Mouse (Mus musculus) embryonic facial prominence, embryonic 14.5 days (tissue): ENCODE data around the gene Gm20388. TPM values are rescaled to one million over a fixed set of nuclear protein-coding genes. Genes with fewer than 3 reads are reported as not detected.

Experiments
- ATAC-seq: fragments of 200-750 bp; cut with Nextera tagmentation; 2 replicates; pipeline ENCODE4 v1.8.0; 2017; ENCODE audit warnings: low read depth, moderate number of reproducible peaks, moderate TSS enrichment
- DNase-seq: peaks from one replicate; pipeline ENCODE4 v3.0.0-alpha.2; 2015; ENCODE audit warnings: low spot score
- H3K27ac ChIP-seq: fragments of 300-500 bp; sonication (generic); replicated peaks from 2 replicates; pipeline ENCODE4 v1.5.1; 2014; ENCODE audit warnings: low read depth, mild to moderate bottlenecking, low read length, moderate library complexity
- H3K27me3 ChIP-seq: fragments of 300-500 bp; sonication (generic); replicated peaks from 2 replicates; pipeline ENCODE4 v1.6.1; 2014; ENCODE audit warnings: low read length; ENCODE audit not compliant: control insufficient read depth, insufficient read depth
- H3K36me3 ChIP-seq: fragments of 300-500 bp; sonication (generic); 2 replicates; pipeline ENCODE4 v1.6.1; 2014; ENCODE audit warnings: low read length, mixed read lengths; ENCODE audit not compliant: control insufficient read depth, insufficient read depth
- H3K4me1 ChIP-seq: fragments of 300-500 bp; sonication (generic); 2 replicates; pipeline ENCODE4 v1.6.1; 2014; ENCODE audit warnings: antibody characterized with exemption, low read length; ENCODE audit not compliant: control insufficient read depth, insufficient read depth
- H3K4me2 ChIP-seq: fragments of 300-500 bp; sonication (generic); 2 replicates; pipeline ENCODE4 v1.6.1; 2014; ENCODE audit warnings: low read depth, mild to moderate bottlenecking, low read length, moderate library complexity, mixed read lengths
- H3K4me3 ChIP-seq: fragments of 300-500 bp; sonication (generic); 2 replicates; pipeline ENCODE4 v1.5.1; 2014; ENCODE audit warnings: low read depth, mild to moderate bottlenecking, low read length
- H3K9ac ChIP-seq: fragments of 300-500 bp; sonication (generic); 2 replicates; pipeline ENCODE4 v1.6.1; 2014; ENCODE audit warnings: low read depth, mild to moderate bottlenecking, low read length, moderate library complexity, mixed read lengths
- H3K9me3 ChIP-seq: fragments of 300-500 bp; sonication (generic); 2 replicates; pipeline ENCODE4 v1.6.1; 2016; ENCODE audit warnings: low read length; ENCODE audit not compliant: control insufficient read depth
- WGBS: fragments of 180-500 bp; shearing (Covaris S2); extraction: QIAGEN DNeasy Blood & Tissue Kit; methylation state at CpG from one replicate; pipeline ENCODE4 v1.1.7; 2014; 5-methylcytosine and 5-hydroxymethylcytosine counted together
- polyA plus RNA-seq: library from polyadenylated mRNA; unstranded; fragments of >200 nt; fragmentation: Nextera tagmentation; extraction: Ambion mirVana; gene quantifications from 2 replicates; pipeline ENCODE4 v1.2.1, GENCODE M21; 2014

Gene Gm20388
- polyA plus RNA-seq, 1 experiment from 2014 or later = not detected

DNA sequence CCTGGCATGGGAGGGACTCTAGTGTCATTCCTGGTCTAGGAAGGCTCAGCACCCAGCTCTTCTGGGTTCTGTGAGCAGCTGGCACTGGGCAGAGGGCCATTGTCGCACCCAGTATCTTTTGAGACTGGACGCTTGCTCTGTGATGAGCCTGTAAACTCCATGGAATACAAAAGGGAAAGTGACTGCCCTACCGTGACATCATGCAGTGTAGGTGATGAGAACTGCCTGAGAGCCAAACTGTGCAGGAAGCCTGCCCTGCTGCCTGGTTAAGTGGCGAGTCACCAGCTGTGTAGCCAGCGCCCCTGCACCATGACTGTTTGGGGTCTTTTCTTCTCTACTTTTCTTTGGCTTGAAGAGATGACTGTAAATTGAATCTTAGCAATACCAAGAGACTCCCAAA, 2191.2 kb downstream of the Gm20388 start:
- WGBS = 47% methylated on average over 5 of the region's 5 CpGs
- Histone ChIP-seq H3K9ac (no peak overlapping the region), H3K4me2 (no peak overlapping the region), H3K9me3 (no peaks in the 10 kb centered on the region), H3K4me3 (no peak overlapping the region), H3K27me3 (no peaks in the 10 kb centered on the region), H3K36me3 (no peaks in the 10 kb centered on the region), H3K27ac (peak overlapping the region; percentile 81), H3K4me1 (peaks cover 39% of the 10 kb centered on the region)
- no peak for ATAC-seq
- no peak for DNase-seq

DNA sequence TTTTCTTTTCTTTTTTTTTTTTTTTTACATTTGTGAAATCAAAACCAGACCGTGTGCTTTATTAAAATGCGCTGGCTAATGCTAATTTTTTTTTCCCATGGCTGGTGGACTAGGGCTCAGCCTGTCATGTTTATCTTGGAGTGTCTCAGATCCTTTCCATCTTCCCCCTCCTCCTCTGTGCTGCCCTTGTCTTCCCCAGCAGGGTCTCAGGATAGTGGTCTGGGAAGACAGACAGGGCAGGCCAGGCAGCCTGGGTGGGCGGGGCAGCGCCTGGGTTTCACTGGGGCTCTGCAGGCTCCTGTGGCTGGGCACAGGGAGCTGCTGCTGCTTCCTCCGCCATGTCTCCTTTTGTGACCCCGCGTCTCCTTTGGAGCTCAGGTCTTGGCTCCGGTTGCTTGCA, 2191.6 kb downstream of the Gm20388 start:
- 0 out of 2 replicates have a peak overlapping the region, but pooled peaks have one; percentile 25 for H3K9ac ChIP-seq
- H3K9me3 ChIP-seq = no peaks in the 10 kb centered on the region
- H3K4me2 ChIP-seq = no peak overlapping the region

DNA sequence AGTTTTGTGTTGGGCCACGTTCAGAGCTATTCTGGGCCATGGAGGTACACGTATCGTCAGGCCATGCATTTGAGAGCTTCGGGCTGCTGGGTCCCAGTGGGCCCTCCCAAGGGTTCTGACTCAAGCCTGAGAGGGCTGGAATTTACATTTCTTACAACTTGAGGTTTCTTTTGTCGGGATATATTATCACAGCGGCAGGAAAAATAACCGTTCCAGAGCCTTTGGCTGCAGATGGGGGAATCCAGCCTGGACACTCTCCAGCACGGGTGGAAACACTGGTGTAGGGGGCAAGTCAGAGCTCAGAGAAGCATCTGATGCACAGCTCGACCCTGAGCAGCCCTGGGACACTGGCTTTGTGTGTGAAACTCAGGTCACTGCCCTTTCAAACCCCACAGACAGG, 2192.6 kb downstream of the Gm20388 start:
- peak overlapping the region; percentile 83 for H3K27ac ChIP-seq
- peaks cover 39% of the 10 kb centered on the region for H3K4me1 ChIP-seq

More for the DNA sequence above, 2191.6 kb downstream of the Gm20388 start:
- Histone ChIP-seq H3K27ac (peak overlapping the region; percentile 83), H3K4me3 (no peak overlapping the region), H3K4me1 (peaks cover 39% of the 10 kb centered on the region), H3K36me3 (no peaks in the 10 kb centered on the region), H3K27me3 (no peaks in the 10 kb centered on the region)
- WGBS = 29% methylated on average over 8 of the region's 8 CpGs
- DNase-seq (peak; percentile 76), ATAC-seq (no peak)

DNA sequence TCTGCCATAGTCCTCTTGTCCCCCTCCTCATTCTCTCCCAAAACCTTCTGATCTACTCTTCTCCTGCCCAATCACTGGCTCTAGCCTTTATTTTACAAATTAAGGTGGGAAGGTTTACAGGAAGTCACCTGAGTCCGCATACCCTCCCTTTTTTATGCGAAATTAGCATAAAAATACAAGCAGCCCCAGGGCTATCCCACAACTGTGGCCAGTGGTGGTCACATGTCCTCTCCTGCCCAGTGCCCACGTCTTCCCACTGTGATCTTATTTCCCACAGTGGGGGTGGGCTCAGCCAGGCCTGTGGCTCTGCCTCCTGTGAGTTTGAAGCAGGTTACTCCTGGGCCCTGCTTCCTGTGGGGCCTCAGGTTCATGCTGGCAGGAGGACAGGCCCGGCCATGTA, 2194.0 kb downstream of the Gm20388 start:
- DNase-seq (no peak), ATAC-seq (no peak)
- no peak overlapping the region for H3K27ac ChIP-seq
- H3K4me1 ChIP-seq = peaks cover 39% of the 10 kb centered on the region
- no peak overlapping the region for H3K4me3 ChIP-seq
- 64% methylated on average over 4 of the region's 4 CpGs for WGBS
- H3K9ac ChIP-seq = no peak overlapping the region
- no peaks in the 10 kb centered on the region for H3K27me3 ChIP-seq
- no peaks in the 10 kb centered on the region for H3K9me3 ChIP-seq
- no peaks in the 10 kb centered on the region for H3K36me3 ChIP-seq
- no peak overlapping the region for H3K4me2 ChIP-seq

More for the DNA sequence above, 2192.6 kb downstream of the Gm20388 start:
- Histone ChIP-seq H3K9me3 (no peaks in the 10 kb centered on the region), H3K36me3 (no peaks in the 10 kb centered on the region), H3K9ac (no peak overlapping the region), H3K4me3 (no peak overlapping the region), H3K4me2 (no peak overlapping the region), H3K27me3 (no peaks in the 10 kb centered on the region)
- 50% methylated on average over 9 of the region's 9 CpGs for WGBS
- ATAC-seq (no peak), DNase-seq (peak; percentile 56)

DNA sequence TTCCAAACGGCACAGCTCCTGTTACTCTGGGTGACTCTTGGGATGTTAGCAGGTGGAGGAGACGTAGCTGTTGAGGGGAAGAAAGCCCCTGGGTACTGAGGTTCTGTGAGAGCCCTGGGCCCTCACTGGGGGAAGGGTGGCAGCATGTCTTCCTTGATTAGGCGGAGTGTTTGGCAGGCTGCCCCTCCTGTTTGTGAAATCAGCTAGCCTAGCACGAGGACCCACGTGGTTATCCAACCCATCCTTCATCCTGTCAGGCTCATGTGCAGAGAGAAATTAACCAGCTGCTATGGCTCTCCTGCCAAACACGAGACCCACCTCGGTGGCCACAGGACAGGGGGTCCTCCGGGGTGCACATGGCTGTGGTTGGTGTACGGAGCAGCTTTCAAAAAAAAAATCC, 2195.6 kb downstream of the Gm20388 start:
- H3K9ac ChIP-seq = no peak overlapping the region
- 27% methylated on average over 9 of the region's 9 CpGs for WGBS
- H3K4me3 ChIP-seq = no peak overlapping the region
- no peaks in the 10 kb centered on the region for H3K27me3 ChIP-seq
- peaks cover 30% of the 10 kb centered on the region for H3K4me1 ChIP-seq
- no peak overlapping the region for H3K4me2 ChIP-seq
- H3K9me3 ChIP-seq = no peaks in the 10 kb centered on the region
- DNase-seq (peak; percentile 67), ATAC-seq (no peak)
- no peaks in the 10 kb centered on the region for H3K36me3 ChIP-seq
- H3K27ac ChIP-seq = no peak overlapping the region

DNA sequence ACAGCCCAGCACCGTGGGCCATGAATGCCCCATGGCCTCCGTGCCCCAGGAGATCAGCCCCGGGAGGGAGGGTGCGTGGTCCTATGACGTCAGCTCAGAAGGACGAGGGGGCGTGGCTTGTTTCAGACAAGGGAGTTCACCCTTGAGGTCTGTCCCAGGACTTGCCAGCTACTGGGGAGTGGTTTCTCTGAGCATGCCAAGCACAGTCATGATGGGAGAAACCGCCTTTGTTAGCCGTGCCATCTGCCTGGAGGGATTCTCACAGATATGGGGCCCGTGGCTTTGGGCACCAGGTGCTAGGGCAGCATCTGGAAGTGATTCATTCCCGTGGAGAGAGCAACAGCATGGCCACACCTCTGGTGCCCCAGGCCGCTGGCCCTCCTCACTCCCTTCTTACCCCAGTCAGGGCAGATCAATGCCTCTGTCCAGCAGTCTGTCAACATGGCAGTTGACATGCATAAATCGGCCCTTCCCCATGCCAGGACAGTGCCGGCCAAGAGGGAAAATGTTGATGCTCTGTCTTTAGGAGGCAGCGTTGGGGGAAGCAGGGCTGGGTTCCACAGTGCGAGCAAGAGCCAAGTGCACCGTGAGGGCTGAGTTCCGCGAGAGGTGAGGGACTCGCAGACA, 2199.7 kb downstream of the Gm20388 start:
- DNase-seq = no peak
- H3K9ac ChIP-seq = no peak overlapping the region
- H3K27me3 ChIP-seq = no peaks in the 10 kb centered on the region
- 63% methylated on average over 20 of the region's 20 CpGs for WGBS
- H3K27ac ChIP-seq = no peak overlapping the region
- no peak overlapping the region for H3K4me2 ChIP-seq
- no peaks in the 10 kb centered on the region for H3K9me3 ChIP-seq
- no peak for ATAC-seq
- peaks cover 8% of the 10 kb centered on the region for H3K4me1 ChIP-seq
- no peaks in the 10 kb centered on the region for H3K36me3 ChIP-seq
- no peak overlapping the region for H3K4me3 ChIP-seq

DNA sequence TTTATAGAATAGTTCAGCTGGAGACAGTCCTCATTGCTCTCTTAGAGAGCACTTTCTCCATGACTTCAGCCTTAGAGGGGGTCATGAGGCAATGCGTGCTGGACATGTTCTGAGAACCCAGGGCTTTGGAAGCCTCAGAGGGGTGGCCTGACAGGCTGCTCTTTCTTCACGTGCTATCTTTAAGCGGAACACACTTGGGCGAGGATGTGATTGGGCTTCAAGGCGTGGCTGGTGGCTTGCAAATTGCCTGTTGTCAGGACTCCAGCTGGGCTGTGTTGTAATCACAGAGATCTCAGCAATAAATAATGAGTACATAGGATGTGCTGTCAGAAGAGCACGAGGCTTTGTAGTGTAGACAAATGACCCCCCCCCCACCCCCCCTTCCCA, 2200.2 kb downstream of the Gm20388 start:
- no peak overlapping the region for H3K4me3 ChIP-seq
- ATAC-seq = no peak
- H3K9me3 ChIP-seq = no peaks in the 10 kb centered on the region
- H3K4me1 ChIP-seq = peaks cover 8% of the 10 kb centered on the region
- H3K36me3 ChIP-seq = no peaks in the 10 kb centered on the region
- WGBS = 57% methylated on average over 6 of the region's 6 CpGs
- H3K27ac ChIP-seq = no peak overlapping the region
- H3K4me2 ChIP-seq = no peak overlapping the region
- no peaks in the 10 kb centered on the region for H3K27me3 ChIP-seq
- no peak overlapping the region for H3K9ac ChIP-seq
- DNase-seq = no peak

DNA sequence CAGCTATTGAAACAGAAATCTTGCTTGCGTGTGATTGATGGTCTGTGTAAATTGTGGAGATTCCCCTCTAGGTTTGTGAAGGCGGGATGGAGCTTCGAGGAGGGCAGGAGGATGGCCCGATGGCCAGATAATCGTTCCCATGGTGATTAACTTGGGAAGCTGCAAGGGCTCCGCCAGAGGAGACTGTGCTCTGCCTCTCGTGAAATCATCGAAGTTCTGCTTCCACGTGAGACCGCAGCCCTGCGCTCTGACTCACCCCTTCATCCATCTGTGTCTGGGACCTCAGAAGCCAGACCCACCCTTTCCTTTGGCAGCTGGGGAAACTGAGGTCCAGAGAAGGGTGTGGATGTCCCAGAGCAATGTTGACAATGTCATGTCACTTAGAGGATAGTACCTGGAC, 2201.1 kb downstream of the Gm20388 start:
- Histone ChIP-seq H3K4me3 (no peak overlapping the region), H3K36me3 (no peaks in the 10 kb centered on the region), H3K4me2 (no peak overlapping the region), H3K4me1 (peaks cover 5% of the 10 kb centered on the region), H3K9ac (no peak overlapping the region), H3K27ac (no peak overlapping the region), H3K27me3 (no peaks in the 10 kb centered on the region), H3K9me3 (no peaks in the 10 kb centered on the region)
- WGBS = 66% methylated on average over 11 of the region's 11 CpGs
- ATAC-seq (no peak), DNase-seq (no peak)

DNA sequence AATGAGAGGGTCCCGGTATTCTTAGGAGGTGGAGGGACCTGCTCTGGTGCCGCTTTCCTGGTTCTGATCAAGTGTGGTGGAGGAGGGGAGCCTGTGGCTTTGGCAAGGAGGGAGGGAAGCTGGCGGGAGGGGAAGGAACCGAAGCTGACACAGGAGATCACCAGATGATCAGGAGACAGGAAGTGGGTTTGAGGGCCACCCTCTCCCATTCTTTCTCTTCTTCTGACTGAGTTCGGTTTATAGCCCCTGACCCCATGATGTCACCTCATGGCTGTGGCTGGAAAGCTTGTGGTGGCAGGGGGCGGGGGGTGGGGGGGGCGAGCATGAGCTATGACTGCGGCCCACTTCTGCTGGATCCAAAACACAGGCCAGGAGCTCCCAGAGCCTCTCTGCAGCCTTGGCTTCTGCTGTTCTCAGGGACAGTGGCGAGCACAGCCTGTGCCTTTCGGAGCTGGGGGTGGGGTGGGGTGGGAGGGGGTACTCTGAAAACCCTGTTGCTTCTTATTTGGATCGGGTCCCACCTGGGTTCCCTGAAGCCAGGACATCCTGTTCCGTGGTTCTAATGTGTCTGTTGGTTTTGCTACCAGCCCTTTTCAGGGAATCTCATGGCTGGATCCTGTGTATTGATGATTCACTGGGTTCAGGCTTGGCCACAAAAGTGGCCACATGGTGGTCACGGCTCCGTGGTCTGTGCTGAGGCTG, 2201.8 kb downstream of the Gm20388 start:
- no peak overlapping the region for H3K4me3 ChIP-seq
- H3K4me1 ChIP-seq = peaks cover 11% of the 10 kb centered on the region
- no peaks in the 10 kb centered on the region for H3K9me3 ChIP-seq
- no peak overlapping the region for H3K9ac ChIP-seq
- no peaks in the 10 kb centered on the region for H3K36me3 ChIP-seq
- no peak overlapping the region for H3K4me2 ChIP-seq
- H3K27ac ChIP-seq = no peak overlapping the region
- no peaks in the 10 kb centered on the region for H3K27me3 ChIP-seq
- WGBS = 66% methylated on average over 13 of the region's 14 CpGs
- DNase-seq (peak; percentile 32), ATAC-seq (no peak)
